Mouse (Mus musculus) MEL-GATA-1-ER (cell line): Measurements from ENCODE around the gene Cbx6.
A peak's percentile ranks its signal among the peaks of the same experiment; 100 is the strongest.

Experiments
- DNase-seq: peaks from one replicate; pipeline ENCODE4 v3.0.0-alpha.2; 2012; ENCODE audit warnings: low read depth; ENCODE audit errors: extremely low read depth

Gene Cbx6

DNA sequence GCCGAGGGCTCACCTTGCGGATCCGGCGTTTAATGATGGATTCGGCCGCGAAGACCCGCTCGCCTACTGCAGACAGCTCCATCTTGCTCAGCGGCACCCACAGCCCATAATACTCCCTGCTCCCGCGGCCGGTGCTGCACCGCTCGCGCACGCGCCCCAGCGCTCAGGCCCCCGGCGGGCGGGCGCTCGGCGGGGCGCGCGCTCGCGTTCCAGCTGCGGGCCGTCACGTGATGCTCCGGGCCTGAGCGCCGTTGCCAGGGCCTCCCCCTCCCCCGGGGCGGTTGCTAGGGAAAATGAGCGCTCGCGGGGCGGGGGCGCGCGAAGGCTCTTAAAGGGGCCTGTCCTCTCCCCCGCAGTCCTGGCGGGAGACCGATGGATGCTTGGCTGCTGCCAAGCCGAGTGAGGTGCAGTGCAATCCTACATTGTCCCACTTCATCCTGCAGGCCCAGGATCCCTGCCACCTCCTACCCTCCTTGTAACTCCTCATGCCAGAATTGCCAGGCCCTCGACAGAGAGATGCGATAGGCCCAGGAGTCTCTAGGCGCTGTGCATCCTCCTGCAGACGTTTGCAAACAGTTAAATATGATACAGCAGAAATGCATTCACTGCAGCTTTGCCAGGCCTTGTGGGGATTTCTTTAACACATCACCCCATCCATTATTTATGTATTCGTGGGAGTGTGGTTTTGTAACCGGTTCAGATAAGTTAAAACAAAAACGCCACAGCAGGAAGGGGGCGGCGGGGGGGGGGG, at the start of gene Cbx6, which contains the start of gene Npcd:
Gene Cbx6, minus strand, starts transcription at position 559 of the 751 bp plus-strand sequence.
Gene Npcd, minus strand, starts transcription at position 108 of the 751 bp plus-strand sequence.
- peak; percentile 60 for DNase-seq

DNA sequence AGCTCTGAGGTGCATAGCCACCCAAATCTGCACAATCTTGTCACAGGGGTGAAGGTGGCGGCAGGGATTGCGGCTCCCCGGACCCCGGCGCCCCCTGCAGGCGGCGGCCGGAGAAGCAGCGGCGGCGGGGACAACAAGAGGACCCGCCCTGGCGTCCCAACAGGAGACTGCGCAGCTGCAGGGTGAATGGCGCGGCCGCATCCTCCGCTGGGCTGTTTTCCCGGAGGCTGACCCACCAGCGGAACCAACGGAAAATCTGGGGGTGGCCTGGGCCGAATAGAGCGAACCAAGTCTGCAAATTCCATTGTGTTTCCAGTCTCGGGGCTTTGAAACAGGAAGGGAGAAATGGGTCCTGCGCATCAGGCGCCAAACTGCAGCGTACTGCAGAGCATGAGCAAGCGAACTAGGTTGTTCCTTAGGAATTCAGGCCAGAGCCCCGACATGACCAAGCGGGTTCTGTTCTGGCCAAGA, 48.9 kb upstream of the Cbx6 start:
- no peak for DNase-seq

DNA sequence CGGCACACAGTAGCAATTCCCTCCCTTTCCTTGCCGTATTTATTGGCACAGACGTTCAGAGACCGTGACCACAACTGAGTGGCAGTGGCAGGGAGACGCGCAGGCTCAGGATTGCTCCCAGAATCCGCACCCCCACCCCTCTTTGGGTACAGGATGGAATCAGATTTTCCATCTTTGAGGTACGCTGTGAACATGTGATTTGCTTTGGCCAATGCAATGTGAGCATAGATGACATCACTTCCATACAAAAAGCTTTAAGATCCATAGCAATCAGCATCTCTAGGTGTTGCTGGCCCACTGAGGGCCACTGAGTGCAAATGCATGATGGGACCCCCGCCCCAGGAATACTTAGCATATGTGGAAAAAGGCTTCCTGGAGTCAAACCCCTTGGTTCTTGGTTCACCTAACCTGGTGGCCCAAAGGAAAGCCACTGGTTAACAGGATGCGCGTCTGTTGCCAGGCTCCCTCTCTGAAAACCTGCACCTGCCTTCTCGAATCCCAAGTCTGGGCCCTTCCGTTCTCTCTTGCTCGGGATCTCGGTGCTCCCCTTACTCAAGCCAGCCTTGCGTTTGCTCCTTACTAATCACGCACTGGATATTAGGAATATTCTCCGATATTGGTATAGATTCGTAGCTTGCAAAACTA, 48.3 kb upstream of the Cbx6 start:
- DNase-seq: no peak

DNA sequence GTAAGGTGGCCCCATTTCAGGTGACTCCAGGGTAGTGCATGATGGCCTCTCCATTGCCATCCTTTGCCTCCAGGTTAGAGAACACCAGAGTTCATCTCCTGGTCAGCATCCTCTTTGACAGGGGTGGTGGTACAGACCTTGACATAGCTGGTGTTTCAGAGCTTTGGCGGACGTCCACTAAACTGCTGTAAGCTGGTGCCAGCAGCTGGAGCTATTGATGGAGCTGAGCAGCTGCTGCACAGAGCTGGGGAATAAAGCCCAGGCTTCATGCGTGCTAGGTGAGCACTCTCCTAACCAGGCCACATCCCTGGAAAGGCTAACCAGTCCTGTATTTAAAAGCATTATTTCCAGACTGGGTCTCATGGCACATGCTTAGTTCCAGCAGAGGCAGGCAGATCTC, 46.0 kb upstream of the Cbx6 start:
- no peak for DNase-seq

DNA sequence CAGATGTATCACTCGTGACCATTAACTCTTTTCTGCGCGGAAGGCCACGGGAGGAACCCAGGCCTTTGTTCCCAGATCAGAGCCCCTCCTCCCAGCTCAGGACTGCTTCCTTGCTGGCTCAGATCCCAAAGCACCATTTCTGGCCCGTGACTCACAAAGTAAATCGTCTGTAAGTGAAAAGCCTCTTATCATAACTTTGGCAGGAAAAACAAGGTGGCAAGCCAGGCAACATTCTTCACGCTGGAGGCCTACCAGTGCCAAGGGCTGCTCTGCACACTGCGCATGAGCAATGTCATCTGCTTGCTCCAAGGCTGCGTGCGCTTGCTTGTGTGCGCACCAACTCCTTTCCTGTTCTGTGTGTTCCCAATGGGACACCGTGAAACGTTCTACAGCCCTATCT, 44.8 kb upstream of the Cbx6 start:
- DNase-seq: peak; percentile 81

DNA sequence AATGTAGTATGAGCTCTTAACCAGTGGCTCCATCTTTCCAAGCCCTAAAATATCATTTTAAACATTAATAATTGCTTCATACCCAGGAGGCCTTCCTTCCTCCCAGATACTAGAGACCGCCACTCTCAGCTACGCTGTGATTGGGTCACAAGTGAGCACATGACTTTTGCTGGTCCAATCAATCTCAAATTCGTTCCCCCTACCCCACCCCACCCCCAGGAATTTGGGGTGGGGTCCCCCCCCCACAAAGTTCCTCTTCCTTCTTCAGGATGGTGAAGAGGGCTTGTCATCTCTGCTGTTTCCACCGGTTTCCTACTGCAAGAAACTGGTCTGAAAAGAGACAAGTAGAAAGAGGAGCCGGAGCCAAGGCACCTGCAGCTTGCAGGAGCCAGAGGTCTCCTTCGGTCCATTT, 44.2 kb upstream of the Cbx6 start:
- peak; percentile 88 for DNase-seq

DNA sequence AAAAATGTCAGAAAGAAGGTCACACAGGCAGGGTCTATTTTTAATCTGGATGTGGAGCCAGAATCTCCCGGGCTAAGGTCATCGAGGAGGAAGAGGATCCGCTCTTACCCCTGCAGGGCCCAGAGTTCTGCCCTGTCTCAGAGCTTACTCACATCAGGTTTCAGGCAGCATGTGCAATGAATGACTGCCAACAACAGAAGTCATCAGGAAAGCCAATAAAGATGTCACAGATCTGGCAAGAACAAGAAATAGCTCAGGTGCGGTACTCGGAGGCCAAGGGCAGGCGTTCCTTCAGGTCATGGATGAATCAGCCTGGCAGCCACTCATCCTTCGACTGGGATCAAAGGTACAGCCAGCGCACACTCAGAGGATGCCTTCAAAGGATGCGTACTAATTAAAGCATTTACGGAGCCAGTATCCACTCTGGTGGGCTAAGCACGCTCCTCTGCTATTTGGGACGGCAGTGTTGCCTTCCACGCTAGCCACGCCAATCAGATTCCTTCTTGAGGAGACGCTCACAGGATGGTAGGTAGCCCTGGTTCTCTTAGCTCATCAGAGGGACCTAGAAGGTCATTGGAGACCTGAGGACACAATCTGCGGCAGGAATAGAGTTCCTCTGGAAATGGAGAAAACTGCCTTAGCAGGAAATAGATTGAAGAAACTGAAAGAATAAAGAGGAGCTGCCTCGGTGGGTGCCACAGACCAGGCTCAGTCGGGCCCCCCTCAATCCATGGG, 40.9 kb upstream of the Cbx6 start:
- DNase-seq: no peak

DNA sequence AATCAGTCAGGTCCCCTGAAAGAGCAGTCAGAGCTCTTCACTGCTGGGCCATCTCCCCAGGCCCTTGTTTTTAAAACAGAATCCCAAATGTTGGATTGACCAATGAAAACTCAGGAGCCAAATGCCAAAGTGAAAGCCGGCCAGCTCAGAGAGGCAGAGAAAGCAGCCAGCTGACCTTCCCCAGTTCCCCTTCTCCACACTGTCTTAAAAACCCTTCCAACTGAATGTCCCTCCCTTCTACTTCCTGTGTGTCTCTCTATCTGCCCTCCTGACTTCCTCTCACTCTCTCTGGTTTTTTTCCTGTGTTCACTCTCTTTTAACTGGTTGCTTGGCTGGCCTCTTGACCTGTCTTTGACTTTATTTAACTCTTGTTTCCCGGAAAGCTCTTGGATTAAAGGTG, 39.5 kb upstream of the Cbx6 start:
- peak; percentile 63 for DNase-seq

DNA sequence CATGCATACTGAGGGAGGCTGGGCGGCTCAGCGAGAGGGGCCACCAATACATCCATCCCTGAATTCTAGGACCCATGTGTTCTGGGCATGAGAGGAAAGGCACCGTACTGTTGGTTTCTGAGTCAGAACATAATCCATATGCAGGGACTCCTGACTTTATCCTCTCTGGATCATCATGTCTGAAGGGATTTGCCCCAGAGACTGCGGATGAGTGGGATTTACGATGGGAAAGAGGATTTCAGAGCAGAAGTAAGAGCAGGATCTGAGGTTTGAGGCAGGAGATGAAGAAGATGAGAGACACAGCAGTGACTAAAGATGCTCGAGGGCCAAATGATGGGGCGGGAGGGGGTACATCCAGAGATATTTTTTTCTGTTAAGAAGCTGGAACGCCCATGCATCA, 39.1 kb upstream of the Cbx6 start:
- no peak for DNase-seq

DNA sequence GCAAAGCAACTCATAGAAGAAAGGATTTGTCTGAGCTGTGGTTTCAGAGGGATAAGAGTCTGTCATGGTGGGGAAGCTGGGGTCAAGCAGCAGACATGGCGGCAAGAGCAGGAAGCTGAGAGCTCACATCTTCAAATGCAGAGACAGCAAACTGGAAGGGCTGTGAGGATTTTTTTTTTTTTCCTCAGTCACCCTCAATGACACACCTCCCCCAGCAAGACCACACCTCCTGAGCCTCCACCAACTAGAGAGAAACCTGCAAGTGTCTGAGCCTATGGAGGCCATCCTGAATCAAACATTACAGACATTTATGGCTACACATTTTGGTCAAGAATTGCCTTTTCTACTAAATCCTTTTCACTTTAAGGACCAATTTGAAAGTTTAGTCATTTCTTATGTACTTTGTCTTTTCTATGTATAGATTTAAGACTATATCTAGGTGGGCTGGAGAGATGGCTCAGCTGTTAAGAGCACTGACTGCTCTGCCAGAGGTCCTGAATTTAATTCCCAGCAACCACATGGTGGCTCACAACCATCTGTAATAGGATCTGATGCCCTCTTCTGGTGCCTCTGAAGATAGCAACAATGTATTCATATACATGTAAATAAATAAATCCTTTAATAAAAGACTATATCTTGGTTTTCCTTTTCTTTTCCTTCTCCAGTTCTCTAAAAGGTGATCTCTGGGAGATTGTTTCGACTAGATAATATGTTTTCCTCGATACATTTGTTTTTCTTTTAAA, 32.9 kb upstream of the Cbx6 start:
- DNase-seq: no peak

DNA sequence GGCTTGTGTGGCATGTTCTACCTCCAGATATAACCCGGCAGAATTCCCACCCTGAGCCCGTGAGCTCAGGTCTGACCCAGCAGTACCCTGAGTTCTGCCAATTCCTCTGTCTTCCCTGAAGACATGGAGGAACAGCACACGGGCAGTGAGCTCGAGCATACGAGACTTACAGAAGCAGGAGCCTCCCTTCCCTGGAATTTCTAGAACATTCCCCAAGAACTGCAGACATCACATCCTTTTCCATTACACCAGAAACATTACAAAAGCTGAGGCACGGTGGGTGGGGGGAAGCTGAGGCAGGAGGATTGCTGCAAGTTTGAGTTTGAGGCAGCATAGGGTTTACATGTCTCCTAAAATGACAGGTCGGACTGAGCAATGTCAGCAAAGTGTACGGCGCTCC, 25.3 kb upstream of the Cbx6 start:
- no peak for DNase-seq

DNA sequence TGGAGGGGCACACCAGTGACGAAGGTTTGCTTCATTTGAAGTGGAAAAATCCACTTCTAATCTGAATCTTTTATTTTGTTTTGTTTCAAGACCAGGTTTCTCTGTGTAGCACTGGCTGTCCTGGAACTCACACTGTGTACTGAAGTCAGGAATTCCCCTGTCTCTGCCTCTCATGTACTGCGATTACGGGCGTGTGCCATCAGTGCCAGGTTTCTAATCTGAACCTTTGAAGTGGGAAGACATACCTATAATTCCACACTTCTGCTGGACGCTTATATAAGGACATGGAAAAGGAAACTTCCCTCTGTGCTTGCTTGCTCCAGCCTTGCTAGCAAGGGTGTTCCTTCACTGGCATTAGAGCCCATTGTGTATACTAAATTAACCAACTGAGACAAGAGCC, 24.5 kb upstream of the Cbx6 start:
- no peak for DNase-seq

DNA sequence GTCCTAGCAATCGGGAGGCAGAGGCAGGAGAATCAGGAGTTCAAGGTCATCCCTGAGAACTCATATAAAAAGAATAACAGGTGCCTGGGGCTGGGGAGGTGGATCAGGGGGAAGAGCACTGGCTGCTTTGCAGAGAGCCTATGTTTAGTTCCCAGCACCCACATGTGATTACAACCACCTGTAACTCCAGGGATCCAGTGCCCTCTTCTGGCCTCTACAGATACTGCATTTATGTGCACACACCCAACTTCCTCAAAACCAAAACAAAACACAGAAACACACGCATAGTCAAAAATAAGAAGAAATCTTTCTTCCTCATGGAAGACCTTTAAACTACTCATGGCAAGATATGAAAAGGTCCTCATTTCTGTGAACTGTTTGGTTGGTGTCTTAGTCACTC, 15.7 kb upstream of the Cbx6 start:
- DNase-seq: no peak

DNA sequence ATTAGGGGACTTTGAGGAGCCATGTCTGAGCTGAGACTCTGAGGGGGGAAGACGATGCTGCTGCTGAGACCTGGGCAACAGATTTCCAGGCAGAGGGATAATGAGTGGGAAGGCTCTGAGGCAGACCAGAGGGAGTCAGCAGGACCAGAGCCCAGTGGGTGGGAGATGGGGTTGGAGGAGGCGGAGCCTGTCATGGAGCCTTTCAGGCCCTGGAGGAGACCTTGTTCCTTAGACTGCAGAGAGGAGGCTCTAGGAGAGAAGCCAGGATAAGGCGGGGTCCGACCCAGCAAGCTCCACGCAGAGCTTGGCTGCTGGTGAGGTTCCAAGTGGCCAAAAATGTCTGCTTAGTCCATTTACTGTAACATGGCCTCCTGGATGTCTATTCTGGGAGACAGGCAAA, 12.6 kb upstream of the Cbx6 start:
- DNase-seq: no peak

DNA sequence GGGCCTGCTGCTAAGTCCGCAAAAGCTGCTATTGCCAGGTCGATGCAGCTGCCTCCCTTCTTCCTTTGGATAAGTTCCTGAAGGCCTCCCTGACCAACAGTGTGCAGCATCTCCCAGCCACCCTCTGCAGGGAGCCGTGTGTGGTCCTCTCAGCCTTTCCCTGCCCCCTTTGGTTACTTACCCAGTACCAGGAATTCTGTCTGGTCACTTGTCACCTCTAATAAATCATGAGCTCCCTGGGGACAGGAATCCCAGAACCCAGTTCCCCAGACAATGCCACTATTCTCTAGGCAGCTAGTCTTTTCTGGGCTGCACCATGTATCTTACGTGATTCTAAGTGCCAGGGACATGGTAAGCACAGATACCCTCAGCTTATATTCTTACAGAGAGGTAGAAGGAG, 11.5 kb upstream of the Cbx6 start:
- no peak for DNase-seq

DNA sequence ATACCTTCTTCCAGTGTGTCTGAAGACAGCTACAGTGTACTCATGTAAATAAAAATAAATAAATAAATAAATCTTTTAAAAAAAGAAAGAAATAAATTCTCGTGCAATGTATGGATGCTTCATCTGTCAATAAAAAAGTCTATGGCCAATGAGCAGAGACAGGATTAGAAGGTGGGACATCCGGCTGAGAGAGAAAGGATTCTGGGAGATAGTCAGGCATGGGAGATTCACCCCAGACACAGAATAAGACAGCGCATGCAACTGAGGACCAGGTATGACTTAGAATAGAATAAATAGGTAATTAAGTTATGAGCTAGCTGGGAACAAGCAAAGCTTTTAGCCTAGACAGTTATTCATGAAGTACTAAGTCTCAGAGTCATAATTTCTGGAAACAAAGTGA, 8.5 kb upstream of the Cbx6 start:
- DNase-seq: no peak

DNA sequence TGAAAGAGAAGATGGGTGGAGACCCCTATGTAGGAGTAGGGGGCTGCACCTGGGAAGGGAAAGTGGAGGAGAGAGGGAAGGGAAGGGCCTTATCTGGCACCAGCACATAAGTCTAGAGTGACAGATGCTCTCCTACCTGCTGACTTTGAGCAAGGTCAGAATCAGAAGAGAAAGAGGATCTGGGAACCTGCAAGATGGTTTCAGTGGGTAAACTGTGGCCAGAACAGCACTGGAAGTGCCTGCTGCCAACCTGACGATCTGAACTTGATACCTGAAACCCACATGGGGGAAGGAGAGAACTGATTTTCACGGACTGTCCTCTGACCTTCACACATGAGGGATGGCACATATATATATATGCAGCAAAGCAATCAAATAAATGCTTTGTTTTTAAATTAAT, 5.8 kb upstream of the Cbx6 start:
- no peak for DNase-seq

DNA sequence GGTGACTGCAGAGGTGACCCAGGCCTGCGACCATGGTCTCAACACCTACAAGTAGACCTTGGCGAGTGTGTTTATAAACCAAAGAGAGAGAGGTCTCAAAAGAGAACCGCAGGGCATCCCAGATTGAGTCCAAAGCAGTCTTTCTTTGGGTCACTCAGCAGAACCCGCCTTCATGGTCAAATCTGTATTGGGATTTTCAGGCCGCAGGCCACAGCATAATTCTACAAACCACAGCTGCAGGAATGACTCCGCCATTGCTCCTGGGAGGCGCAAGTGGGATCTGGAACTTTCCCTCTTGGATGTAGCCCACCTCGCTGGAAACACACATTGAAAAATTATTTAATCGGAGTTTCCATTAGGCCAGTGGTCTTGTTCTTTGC, 383 bp upstream of the Cbx6 start:
- no peak for DNase-seq

DNA sequence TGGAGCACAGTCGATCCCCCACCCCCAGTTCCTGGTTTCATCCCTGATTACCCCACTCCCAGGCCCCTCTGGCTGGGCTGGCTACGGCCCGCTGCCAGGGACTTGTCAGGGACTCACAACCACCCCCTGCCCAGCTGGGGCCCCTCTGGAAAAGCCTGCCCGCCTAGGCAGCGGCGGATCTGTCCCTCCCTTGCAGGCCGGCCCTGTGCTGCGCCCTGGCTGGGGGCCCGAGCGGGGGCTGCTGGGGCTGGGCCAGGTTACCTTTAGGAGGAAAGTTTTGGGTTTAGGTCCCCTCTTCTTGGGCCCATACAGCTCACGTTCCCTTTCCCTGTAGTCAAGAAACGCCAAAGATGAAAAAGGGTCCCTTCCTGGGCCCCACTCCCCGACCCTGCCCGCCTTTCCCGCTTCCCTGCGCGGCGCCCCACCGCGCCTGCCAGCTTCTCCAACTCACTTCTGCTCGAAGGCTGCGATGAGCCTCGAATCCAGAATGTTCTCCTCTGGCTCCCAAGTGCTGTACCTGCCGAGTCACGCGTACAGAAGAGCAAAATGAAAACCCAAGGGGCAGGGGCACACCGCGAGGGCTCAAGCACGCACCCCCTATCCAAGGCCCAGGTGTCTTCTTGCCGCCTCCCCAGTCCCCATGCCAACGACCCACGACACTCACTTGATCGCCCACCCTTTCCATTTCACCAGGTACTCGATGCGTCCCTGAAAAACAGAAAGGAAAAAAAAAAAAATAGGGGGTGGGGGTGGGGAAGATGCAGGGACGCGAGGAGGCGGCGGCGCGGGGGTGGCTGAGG, 1.0 kb downstream of the Cbx6 start:
- DNase-seq: no peak

DNA sequence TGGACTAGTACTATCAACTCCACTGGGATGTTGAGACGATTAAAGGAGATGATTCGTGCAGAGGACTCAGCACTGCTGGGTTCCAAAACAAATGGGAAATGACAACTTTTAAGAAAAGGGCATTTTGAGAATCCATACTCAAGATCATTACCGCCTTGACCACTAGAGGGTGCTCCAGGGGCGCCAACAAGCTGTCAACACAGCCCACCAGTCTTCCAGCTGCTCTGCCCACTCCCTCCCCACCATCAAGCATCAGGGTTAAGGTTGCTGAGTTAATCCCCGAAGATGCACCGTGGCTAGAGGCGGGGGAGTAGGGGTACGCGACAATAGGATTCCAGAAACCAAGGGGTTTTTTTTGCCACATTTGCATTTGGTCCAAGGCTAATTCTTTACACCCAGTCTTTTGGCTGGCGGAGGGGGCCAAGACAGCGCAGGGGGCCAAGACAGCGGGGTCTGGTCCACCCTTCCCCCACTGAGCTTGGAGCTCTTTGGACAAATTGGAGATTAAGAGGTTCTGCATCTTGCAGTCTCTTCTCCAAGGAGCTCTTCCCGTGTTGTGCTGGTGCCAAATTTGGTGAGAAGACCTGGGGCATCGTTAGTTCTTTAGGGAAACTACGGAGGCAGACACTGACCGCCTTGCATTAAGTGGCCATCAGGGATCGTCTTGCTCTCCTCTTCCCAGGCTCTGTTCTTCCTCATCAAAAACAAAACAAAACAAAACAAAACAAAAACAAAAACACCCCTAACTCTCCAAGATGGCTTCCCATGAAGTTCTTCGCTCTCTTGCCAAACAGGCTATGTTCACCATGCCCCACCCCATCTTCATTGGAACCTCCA, 2.2 kb downstream of the Cbx6 start:
- DNase-seq: no peak
